Comparison of ENCODE assay signal across 16 mouse cellular contexts in the genomic region with DNA sequence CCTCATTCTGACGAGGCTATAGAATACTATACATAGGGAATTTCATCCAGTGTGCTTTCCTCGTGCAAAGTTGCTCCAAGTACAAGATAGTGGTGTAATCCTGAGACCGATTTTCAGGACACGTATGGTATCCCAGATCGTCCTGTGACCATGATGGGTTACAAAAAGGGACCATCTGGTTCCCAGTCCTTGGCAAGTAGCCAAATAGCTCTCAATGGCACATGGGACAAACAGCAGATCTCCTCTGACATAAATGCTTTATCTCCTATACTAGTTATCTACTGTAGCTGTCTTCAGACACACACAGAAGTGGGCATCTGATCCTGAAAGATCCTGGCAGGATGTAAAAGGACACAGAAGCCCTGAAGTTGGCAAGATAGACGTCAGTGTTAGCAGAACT.
"Had no signal": no experiment of that assay in that cellular context is flagged by ENCODE, and none has a peak within 500 bp of the region (broad histone marks: within the 10 kb centered on the region; RNA-seq: fewer than 3 reads in every experiment).

No protein-coding gene starts in this region.

- H3K27ac ChIP-seq: layer of hippocampus, adult 2 months; limb, embryonic 10.5 days; liver, embryonic 15.5 days; macrophage; midbrain, embryonic 13.5 days; neural tube, embryonic 12.5 days; stomach, embryonic 15.5 days had no signal

- H3K9me3 ChIP-seq: limb, embryonic 10.5 days; liver, embryonic 15.5 days; midbrain, embryonic 13.5 days; neural tube, embryonic 12.5 days; stomach, embryonic 15.5 days had no signal

- H3K27me3 ChIP-seq: liver, embryonic 15.5 days; midbrain, embryonic 13.5 days; neural tube, embryonic 12.5 days; stomach, embryonic 15.5 days had no signal

- H3K36me3 ChIP-seq: limb, embryonic 10.5 days; liver, embryonic 15.5 days; midbrain, embryonic 13.5 days; neural tube, embryonic 12.5 days; stomach, embryonic 15.5 days had no signal

- ATAC-seq: midbrain, embryonic 13.5 days had no signal

- H3K4me2 ChIP-seq: liver, embryonic 11.5 days; liver, embryonic 15.5 days; midbrain, embryonic 13.5 days; neural tube, embryonic 12.5 days; stomach, embryonic 15.5 days had no signal

- H3K9ac ChIP-seq: liver, embryonic 15.5 days; midbrain, embryonic 13.5 days; neural tube, embryonic 12.5 days; stomach, embryonic 15.5 days had no signal

- H3K4me1 ChIP-seq: limb, embryonic 10.5 days; liver, embryonic 15.5 days; megakaryocyte, embryonic 14.5 days; midbrain, embryonic 13.5 days; neural tube, embryonic 12.5 days; stomach, embryonic 15.5 days had no signal

- DNase-seq: kidney, adult 18-20 months; kidney, postnatal 10 days; kidney, postnatal 4 days; lung, adult 2 months; lung, postnatal 10 days; right cerebral cortex, postnatal 14 days; thymus, postnatal 4 days had no signal

- H3K4me3 ChIP-seq: layer of hippocampus, adult 2 months; limb, embryonic 10.5 days; liver, embryonic 15.5 days; megakaryocyte, embryonic 14.5 days; midbrain, embryonic 13.5 days; neural tube, embryonic 12.5 days; stomach, embryonic 15.5 days had no signal
